Mouse (Mus musculus) stomach, embryonic 15.5 days (tissue): Measurements from ENCODE around the gene Fam53b. TPM values are rescaled to one million over a fixed set of nuclear protein-coding genes. Genes with fewer than 3 reads are reported as not detected.

Experiments used
- ATAC-seq: fragments of 200-750 bp; cut with Nextera tagmentation; 2 replicates; pipeline ENCODE4 v1.8.0; 2017; ENCODE audit warnings: low read depth, moderate number of reproducible peaks, moderate TSS enrichment; ENCODE audit not compliant: insufficient read depth, low FRiP score
- H3K27ac ChIP-seq: fragments of 300-500 bp; sonication (generic); 2 replicates; pipeline ENCODE4 v1.5.1; 2015; ENCODE audit warnings: mild to moderate bottlenecking, inconsistent platforms
- H3K27me3 ChIP-seq: fragments of 300-500 bp; sonication (generic); replicated peaks from 2 replicates; pipeline ENCODE4 v1.6.1; 2015; ENCODE audit warnings: inconsistent platforms
- H3K36me3 ChIP-seq: fragments of 300-500 bp; sonication (generic); 2 replicates; pipeline ENCODE4 v1.6.1; 2015; ENCODE audit warnings: inconsistent platforms
- H3K4me1 ChIP-seq: fragments of 300-500 bp; sonication (generic); 2 replicates; pipeline ENCODE4 v1.6.1; 2015; ENCODE audit warnings: inconsistent platforms
- H3K4me2 ChIP-seq: fragments of 300-500 bp; sonication (generic); 2 replicates; pipeline ENCODE4 v1.6.1; 2015; ENCODE audit warnings: mild to moderate bottlenecking, inconsistent platforms
- H3K4me3 ChIP-seq: fragments of 300-500 bp; sonication (generic); replicated peaks from 2 replicates; pipeline ENCODE4 v1.5.1; 2015; ENCODE audit warnings: inconsistent platforms
- H3K9ac ChIP-seq: fragments of 300-500 bp; sonication (generic); 2 replicates; pipeline ENCODE4 v1.6.1; 2015; ENCODE audit warnings: inconsistent platforms
- H3K9me3 ChIP-seq: fragments of 300-500 bp; sonication (generic); 2 replicates; pipeline ENCODE4 v1.6.1; 2016; ENCODE audit warnings: inconsistent platforms
- WGBS: fragments of 180-500 bp; shearing (Covaris S2); methylation state at CpG from one replicate; pipeline ENCODE4 v1.1.7; 2015; 5-methylcytosine and 5-hydroxymethylcytosine counted together
- polyA plus RNA-seq: library from polyadenylated mRNA; unstranded; fragments of >200 nt; fragmentation: Nextera tagmentation; extraction: Ambion mirVana; gene quantifications from 2 replicates; pipeline ENCODE4 v1.2.1, GENCODE M21; 2015

The Fam53b gene
- polyA plus RNA-seq, 1 experiment from 2014 or later = 15.5 TPM

DNA sequence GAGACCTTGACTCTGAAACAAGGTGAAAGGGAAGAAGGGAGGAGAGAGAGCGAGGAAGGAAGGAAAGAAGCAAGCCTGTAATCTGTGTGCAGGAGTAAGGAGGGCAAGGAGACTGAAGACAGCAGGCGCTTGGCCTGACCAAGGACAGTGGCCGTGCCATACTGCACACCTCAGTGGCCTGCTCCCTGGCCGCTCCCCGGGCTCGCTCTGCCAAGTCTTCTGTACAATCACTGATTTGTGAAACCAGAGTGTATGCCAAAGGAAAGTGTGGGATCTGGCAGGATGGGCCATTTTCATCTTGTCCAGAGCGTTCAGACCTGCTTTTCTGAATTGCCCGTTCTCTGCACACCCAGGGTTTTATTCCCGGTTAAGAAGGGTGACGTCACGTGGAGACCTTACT is 132.4 kb downstream of the Fam53b start:
- no peaks in the 10 kb centered on the region for H3K36me3 ChIP-seq
- 87% methylated on average over 11 of the region's 11 CpGs for WGBS
- no peak overlapping the region for H3K27ac ChIP-seq
- no peaks in the 10 kb centered on the region for H3K27me3 ChIP-seq
- ATAC-seq = no peak
- H3K4me2 ChIP-seq = no peak overlapping the region
- H3K4me3 ChIP-seq = no peak overlapping the region
- no peak overlapping the region for H3K9ac ChIP-seq
- no peaks in the 10 kb centered on the region for H3K9me3 ChIP-seq
- H3K4me1 ChIP-seq = no peaks in the 10 kb centered on the region

DNA sequence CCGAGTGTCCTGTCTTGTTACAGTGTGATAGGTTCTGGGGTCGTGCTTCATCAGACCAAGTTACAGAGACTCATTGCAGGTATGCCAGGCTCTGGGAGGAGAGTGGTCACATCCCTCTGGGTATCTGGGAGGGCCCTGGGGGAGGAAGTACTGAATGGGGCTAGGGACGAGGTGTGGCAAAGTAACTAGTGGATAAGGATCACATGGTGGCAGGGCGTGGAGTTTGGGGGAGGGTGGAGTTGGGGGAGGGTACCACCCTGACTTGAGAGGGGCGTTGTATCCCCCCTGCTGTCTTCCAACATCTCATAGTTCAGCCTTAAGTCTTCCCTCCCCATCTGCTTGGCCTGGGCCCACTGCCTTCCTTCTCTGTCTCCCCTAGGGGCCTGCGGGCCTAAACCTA is 134.1 kb downstream of the Fam53b start:
- Histone ChIP-seq H3K9ac (no peak overlapping the region), H3K4me2 (no peak overlapping the region), H3K36me3 (no peaks in the 10 kb centered on the region), H3K9me3 (no peaks in the 10 kb centered on the region), H3K4me3 (no peak overlapping the region), H3K4me1 (no peaks in the 10 kb centered on the region), H3K27ac (no peak overlapping the region), H3K27me3 (no peaks in the 10 kb centered on the region)
- no peak for ATAC-seq
- WGBS = 72% methylated on average over 6 of the region's 6 CpGs

DNA sequence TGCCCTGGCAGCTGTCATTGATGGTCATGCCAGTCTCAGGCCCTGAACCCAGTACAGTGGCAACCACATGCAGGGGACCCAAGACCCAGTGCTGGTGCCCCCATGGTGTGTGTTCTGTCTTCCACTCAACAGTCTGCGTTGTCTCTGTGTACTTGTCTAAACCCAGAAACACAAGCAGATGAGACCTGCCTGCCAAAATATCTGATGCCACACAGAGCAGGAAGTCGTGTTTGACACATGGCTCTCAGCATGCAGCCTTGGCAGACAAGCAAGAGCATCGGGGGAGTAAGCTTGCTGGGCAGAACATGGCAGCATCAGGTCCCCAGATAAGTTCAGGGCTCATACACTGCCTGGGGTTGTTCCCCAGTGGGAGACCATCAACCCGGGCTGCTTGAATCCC is 134.6 kb downstream of the Fam53b start:
- ATAC-seq = no peak
- no peaks in the 10 kb centered on the region for H3K9me3 ChIP-seq

DNA sequence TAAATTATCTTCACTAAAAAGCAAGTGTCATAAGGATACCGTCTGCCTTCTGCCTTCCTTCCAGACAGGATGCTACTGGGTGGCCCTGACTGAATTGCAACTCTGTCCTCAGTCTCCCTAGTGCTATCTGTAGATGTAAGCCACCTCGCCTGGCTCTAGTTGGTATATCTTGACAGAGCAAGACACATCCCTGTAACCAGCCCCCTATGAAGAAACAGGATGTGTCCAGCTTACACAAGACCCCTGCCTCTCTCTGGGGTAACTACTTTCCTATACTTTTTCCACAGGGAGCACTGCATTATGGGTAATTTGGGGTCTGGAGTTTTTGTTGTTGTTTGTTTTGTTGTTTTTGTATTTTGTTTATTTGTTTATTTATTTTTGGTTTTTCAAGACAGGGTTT is 137.8 kb downstream of the Fam53b start:
- Histone ChIP-seq H3K27me3 (no peaks in the 10 kb centered on the region), H3K9me3 (no peaks in the 10 kb centered on the region), H3K36me3 (no peaks in the 10 kb centered on the region), H3K4me2 (no peak overlapping the region), H3K9ac (no peak overlapping the region), H3K4me1 (peaks cover 4% of the 10 kb centered on the region; the same call in 1 of the 2 replicates), H3K27ac (no peak overlapping the region), H3K4me3 (no peak overlapping the region)
- WGBS = 82% methylated on average over 2 of the region's 2 CpGs
- ATAC-seq = no peak

More for the DNA sequence above, 134.6 kb downstream of the Fam53b start:
- H3K4me2 ChIP-seq = no peak overlapping the region
- H3K27ac ChIP-seq = no peak overlapping the region
- no peaks in the 10 kb centered on the region for H3K36me3 ChIP-seq
- no peaks in the 10 kb centered on the region for H3K27me3 ChIP-seq
- H3K9ac ChIP-seq = no peak overlapping the region
- 66% methylated on average over 4 of the region's 4 CpGs for WGBS
- no peak overlapping the region for H3K4me3 ChIP-seq
- H3K4me1 ChIP-seq = no peaks in the 10 kb centered on the region

DNA sequence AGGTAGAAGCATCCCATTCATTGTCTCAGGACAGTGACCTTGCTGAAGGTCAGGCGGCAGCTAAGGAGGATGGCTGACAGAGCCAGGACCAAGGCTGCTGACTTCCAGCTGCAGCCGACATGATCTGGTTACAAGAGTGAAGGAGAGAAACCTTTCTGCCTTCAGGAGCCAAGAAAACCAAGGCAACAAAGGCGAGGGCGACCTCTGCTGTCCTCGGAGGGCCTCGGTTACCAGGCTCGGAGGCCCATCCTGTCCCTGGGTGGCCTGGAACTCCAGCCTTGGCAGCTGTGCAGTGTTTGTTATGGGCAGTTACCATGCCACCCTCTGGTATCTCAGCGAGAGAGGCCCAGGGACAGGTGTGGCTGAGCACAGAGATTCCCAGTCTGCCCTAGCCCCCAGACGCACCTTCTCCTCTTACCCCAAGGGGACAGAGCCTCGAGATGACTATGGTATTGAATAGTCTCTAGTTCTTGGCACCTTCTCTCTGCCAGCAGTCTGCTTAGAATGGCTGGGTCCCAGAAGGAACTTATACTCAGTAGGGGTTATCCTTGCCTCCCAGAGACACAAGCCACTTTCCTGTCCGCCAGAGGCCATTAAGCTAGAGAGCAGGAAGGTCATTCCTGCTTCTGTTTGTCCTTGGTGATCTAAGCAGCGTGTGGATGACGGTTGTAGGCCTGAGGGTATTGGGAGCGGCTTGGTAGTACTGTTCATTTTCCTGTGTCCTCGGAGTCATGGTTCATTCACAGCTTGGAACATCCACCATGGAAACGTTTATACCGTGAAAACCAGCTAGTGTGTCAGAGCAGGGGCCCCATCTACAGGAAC is 139.5 kb downstream of the Fam53b start:
- H3K36me3 ChIP-seq = no peaks in the 10 kb centered on the region
- no peak overlapping the region for H3K9ac ChIP-seq
- H3K4me3 ChIP-seq = no peak overlapping the region
- H3K27me3 ChIP-seq = no peaks in the 10 kb centered on the region
- H3K9me3 ChIP-seq = no peaks in the 10 kb centered on the region
- no peak overlapping the region for H3K4me2 ChIP-seq
- WGBS = 55% methylated on average over 17 of the region's 17 CpGs
- ATAC-seq = peak; percentile 61; the same call in 1 of the 2 replicates
- peaks cover 4% of the 10 kb centered on the region; the same call in 1 of the 2 replicates for H3K4me1 ChIP-seq
- 0 out of 2 replicates have a peak overlapping the region, but pooled peaks have one; percentile 35 for H3K27ac ChIP-seq

DNA sequence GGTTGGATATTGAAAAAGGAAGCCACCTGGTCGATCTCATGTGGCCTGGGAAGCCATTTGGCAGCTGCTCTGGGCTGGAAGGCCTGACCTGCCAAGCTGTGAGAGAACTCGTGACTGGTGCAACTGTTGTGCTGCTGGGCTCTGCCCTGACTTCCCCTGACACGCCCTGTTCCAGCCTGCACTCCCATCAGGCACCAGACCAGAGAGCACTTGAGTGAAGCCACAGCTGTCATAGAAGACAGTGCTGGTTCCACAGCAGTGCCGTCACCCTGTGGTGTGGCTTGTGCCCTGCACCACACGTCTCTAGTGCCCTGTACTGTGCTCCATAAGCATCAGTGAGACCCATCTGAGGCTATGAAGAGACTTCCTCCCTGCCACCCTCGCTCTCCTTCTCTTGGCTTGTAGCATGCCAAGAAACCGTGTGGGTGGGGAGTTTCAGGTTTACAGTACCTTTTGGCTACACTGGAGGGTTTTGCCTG is 141.2 kb downstream of the Fam53b start:
- ATAC-seq = peak; percentile 27; the same call in 1 of the 2 replicates
- H3K9me3 ChIP-seq = no peaks in the 10 kb centered on the region
- H3K36me3 ChIP-seq = no peaks in the 10 kb centered on the region
- H3K9ac ChIP-seq = no peak overlapping the region
- H3K27me3 ChIP-seq = no peaks in the 10 kb centered on the region
- no peak overlapping the region for H3K4me3 ChIP-seq
- 59% methylated on average over 7 of the region's 7 CpGs for WGBS
- H3K4me2 ChIP-seq = no peak overlapping the region
- peaks cover 4% of the 10 kb centered on the region; the same call in 1 of the 2 replicates for H3K4me1 ChIP-seq
- no peak overlapping the region for H3K27ac ChIP-seq

DNA sequence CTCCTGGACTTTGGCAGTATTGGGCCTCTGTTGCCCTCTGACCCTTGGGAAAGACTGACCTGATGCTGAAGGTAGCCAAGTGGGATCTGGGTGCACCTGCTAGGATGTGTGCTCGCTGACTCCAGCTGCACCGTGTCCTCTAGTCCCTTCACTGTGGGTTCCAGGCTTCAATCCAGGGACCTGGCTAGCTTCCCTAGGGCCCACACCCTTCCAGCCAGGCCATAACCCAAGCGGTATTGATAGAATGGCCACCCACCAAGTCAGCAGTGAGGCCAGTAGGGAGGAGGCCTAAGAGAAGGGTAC is 142.9 kb downstream of the Fam53b start:
- Histone ChIP-seq H3K27me3 (no peaks in the 10 kb centered on the region), H3K9ac (no peak overlapping the region), H3K4me2 (no peak overlapping the region), H3K36me3 (no peaks in the 10 kb centered on the region), H3K4me3 (no peak overlapping the region), H3K9me3 (no peaks in the 10 kb centered on the region), H3K4me1 (peaks cover 4% of the 10 kb centered on the region; the same call in 1 of the 2 replicates), H3K27ac (no peak overlapping the region)
- WGBS = 88% methylated on average over 3 of the region's 3 CpGs
- ATAC-seq = no peak

DNA sequence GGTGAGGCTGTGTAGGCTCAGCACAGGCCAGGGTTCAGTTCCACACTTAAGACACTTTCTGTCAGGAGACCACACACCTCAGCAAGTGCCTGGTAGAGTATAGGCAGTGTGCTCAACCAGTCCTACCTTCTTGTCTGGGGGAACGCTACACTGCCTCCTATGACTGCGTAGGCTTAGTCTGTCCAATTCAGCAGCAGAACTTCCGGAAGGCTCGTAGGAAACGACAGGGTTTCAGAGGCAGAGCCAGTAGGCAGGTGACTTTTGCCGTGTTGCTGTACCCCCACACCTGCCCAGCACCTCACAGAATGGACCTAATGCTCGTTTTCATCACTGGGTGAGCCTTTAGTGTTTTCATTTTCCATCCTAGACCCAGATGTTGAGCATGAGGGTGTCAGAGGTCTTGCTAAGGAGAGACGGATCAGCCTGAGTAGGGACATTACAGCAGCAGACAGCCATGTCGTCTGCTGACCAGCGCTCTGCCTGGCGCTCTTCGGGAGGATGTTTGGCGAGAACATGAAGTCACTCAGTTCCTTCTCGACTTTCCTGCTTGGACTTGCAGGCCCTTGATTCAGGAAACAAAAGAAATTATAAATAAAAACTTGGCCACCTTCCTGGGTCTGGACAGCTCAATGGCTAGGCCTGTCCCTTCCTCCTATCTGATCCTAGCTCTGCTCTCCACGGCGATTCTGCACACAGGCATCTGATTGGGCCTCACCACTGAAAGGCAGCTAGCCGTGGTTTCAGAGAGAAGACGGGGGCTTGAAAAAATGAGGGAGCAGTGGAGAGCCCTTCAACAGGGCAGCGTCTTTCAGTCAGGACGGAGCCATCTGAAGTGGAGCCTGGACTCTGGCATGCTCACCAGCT is 143.5 kb downstream of the Fam53b start:
- ATAC-seq = no peak
- Histone ChIP-seq H3K36me3 (no peaks in the 10 kb centered on the region), H3K27me3 (no peaks in the 10 kb centered on the region), H3K9me3 (no peaks in the 10 kb centered on the region), H3K4me2 (no peak overlapping the region), H3K4me3 (no peak overlapping the region), H3K9ac (no peak overlapping the region), H3K27ac (no peak overlapping the region), H3K4me1 (peaks cover 4% of the 10 kb centered on the region; the same call in 1 of the 2 replicates)
- WGBS = 82% methylated on average over 20 of the region's 20 CpGs

DNA sequence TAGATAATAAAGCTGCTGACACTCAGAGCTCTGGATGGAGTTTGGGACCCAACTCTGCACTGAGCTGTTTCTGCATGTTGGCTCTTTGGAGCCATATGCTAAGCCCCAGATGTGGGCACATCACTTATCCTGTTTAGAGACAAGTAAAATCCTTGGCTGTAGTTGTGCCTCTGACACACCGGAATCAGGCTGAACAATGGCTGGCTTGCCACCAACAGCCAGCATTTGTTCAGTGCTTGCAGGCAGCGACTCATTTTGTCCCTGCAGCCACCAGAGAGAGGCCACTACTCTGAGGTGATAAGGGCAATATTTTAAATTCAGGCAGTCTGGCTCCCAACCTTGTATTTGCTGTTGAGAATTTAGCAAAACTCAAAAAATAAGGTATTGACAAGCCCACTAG is 145.1 kb downstream of the Fam53b start:
- Histone ChIP-seq H3K9ac (no peak overlapping the region), H3K4me3 (no peak overlapping the region), H3K36me3 (no peaks in the 10 kb centered on the region), H3K9me3 (no peaks in the 10 kb centered on the region), H3K27ac (no peak overlapping the region), H3K4me1 (peaks cover 4% of the 10 kb centered on the region; the same call in 1 of the 2 replicates), H3K27me3 (no peaks in the 10 kb centered on the region), H3K4me2 (no peak overlapping the region)
- WGBS = 53% methylated on average over 2 of the region's 2 CpGs
- no peak for ATAC-seq

DNA sequence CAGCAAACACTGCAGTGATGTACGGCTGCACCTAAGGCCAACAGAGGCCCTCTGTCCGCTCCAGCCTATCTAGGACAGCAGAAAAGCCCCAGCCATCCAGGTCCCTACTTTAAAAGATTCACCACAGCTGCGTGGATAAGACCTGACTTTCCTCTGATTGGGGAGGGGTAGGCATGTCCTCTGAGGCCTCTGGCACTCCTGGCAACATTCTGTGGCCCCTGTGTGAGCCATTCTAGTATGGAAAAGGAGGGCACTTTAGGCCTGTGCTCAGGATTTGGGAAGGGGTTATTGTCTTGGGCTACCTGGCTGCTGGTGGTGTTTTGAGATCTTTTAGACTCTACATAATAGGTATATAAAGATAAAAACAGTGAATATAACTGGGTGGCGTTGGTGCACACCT is 147.2 kb downstream of the Fam53b start:
- Histone ChIP-seq H3K27ac (no peak overlapping the region), H3K9me3 (no peaks in the 10 kb centered on the region), H3K4me2 (no peak overlapping the region), H3K36me3 (no peaks in the 10 kb centered on the region), H3K4me1 (peaks cover under 1% of the 10 kb centered on the region; the same call in 1 of the 2 replicates), H3K4me3 (no peak overlapping the region), H3K9ac (no peak overlapping the region), H3K27me3 (no peaks in the 10 kb centered on the region)
- WGBS = 64% methylated on average over 4 of the region's 4 CpGs
- no peak for ATAC-seq

DNA sequence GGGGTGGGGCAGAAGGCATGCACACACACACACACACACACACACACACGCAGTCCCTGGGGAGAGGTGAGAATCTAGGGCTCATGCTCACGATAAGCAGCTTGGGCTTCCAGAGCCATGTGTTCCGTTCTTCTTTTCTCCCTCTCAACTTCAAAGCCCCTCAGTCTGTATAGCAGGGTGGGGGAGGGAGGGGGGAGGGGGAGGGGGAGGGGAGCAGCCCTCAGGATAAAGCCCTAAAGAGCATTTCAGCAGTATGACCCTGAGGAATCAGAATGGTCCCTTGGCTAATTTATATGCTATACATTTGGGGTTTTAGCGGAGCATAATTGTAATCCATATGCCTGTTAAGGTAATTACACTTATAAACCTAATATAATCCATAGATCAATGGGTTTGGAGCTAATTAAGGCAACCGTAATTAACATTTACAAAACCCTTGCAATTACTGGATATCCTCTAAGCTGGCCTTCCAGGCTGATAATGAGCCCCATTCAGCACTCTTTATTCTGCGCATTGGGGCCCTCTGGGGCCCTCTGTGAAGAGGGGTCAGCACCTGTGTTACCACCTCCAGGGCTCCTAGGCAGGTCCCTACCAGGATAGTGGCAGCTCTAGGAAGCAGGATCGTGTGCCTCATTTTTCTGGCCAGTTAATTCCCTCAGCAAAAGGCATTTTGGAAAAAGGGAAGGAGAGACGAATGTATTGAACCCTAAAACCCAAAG is 147.9 kb downstream of the Fam53b start:
- no peaks in the 10 kb centered on the region for H3K36me3 ChIP-seq
- H3K4me2 ChIP-seq = no peak overlapping the region
- peaks cover 3% of the 10 kb centered on the region for H3K4me1 ChIP-seq
- 68% methylated on average over 7 of the region's 8 CpGs for WGBS
- no peak overlapping the region for H3K4me3 ChIP-seq
- no peak for ATAC-seq
- no peak overlapping the region for H3K27ac ChIP-seq
- no peak overlapping the region for H3K9ac ChIP-seq
- H3K27me3 ChIP-seq = no peaks in the 10 kb centered on the region
- no peaks in the 10 kb centered on the region for H3K9me3 ChIP-seq
